Mouse (Mus musculus) CH12.LX (cell line): ENCODE measurements around the gene Myo10.

Source experiments
- CTCF ChIP-seq, 2 experiments: IDR thresholded peaks in 1 of 2; conservative IDR thresholded peaks in 1 of 2; 2 replicates each; pipeline ENCODE4 v1.5.1; 2011 to 2012; ENCODE audit warnings: low read depth in 2 of 2, low read length in 2 of 2, improper control_type of control experiment in 1 of 2, inconsistent platforms in 1 of 2, mild to moderate bottlenecking in 1 of 2, moderate library complexity in 1 of 2
- ELF1 ChIP-seq: IDR thresholded peaks from 2 replicates; pipeline ENCODE4 v1.6.1; 2014; ENCODE audit warnings: low read depth, mild to moderate bottlenecking, inconsistent platforms, low read length, improper control_type of control experiment
- IRF4 ChIP-seq: IDR thresholded peaks from 2 replicates; pipeline ENCODE4 v1.6.1; 2014; ENCODE audit warnings: low read depth, mild to moderate bottlenecking, inconsistent platforms, low read length, improper control_type of control experiment
- POLR2A ChIP-seq: IDR thresholded peaks from 2 replicates; pipeline ENCODE4 v1.6.1; 2011; ENCODE audit warnings: low read depth, mild to moderate bottlenecking, improper control_type of control experiment, low read length
- ZMIZ1 ChIP-seq: IDR thresholded peaks from 2 replicates; pipeline ENCODE4 v1.6.1; 2012; ENCODE audit warnings: low read depth, mild to moderate bottlenecking, inconsistent platforms, low read length, improper control_type of control experiment

- TF ChIP-seq ZMIZ1 (no peak), POLR2A (no peak), CTCF (conservative IDR thresholded peaks at IDR 0.05 in 1 of 2, IDR thresholded peaks at IDR 0.05 in 1 of 2; ENCODE audit: low read depth in 2 of 2, low read length in 2 of 2) (no peak), ELF1 (no peak), IRF4 (no peak)
Measured at GRCm38 (mm10) chr15:25767777-25768176, 145.5 kb downstream of the Myo10 start.
